In the genomic region with DNA sequence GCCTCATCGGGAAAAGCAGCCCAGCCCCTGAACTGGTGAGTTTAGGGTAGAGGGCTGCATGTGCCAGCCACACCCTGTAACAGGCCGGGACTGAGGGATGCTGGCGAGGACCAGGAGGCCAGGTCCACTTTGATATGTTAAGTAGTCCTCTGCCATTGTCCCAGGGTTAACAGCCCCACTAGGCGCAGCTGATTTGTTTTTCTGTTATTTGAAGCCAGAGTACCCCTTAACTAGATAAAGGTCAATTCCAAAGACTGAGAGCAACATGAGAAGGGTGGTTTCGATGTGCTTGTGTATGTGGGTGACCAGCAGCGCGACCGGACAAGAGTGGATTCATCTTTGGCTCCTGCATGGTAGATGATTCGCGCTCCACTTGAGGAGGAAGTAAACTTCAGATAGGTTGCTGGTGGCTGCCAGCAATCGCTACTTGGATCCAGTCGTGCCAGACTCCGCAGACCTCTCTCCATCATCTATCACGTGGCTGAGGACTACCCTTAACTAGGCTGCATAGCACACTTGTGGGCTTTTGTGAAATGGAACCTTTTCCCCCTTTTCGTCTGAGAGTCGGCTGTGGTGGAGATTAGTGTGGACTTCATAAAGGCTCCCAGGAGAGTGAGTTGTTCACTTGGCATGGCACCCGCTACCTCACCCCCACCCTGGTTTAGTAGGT, we compare ENCODE assay signal across 8 mouse cellular contexts. TPM values are rescaled to one million over a fixed set of nuclear protein-coding genes. Genes with fewer than 3 reads are reported as not detected.
DNase-seq lines count a peak whose midpoint lies in the region; ATAC-seq and TF ChIP-seq lines count a peak whose summit lies in the region.

No protein-coding gene starts in this region.

- no peak overlapping the region for H3K27ac ChIP-seq in lung, embryonic 15.5 days
- no peak overlapping the region for H3K27ac ChIP-seq in intestine, postnatal 0 days (ENCODE audit: low read depth, low read length)
- H3K27ac ChIP-seq in stomach, embryonic 14.5 days (ENCODE audit: low read length) = no peak overlapping the region

- WGBS in lung, embryonic 15.5 days = 66% methylated on average over 17 of the region's 17 CpGs
- 67% methylated on average over 17 of the region's 17 CpGs for WGBS in intestine, postnatal 0 days
- WGBS in stomach, embryonic 14.5 days = 65% methylated on average over 17 of the region's 17 CpGs

- no peaks in the 10 kb centered on the region for H3K27me3 ChIP-seq in lung, embryonic 15.5 days
- no peaks in the 10 kb centered on the region for H3K27me3 ChIP-seq in intestine, postnatal 0 days (replicated peaks; ENCODE audit: control insufficient read depth, insufficient read depth, low read length)
- H3K27me3 ChIP-seq in stomach, embryonic 14.5 days (ENCODE audit: control insufficient read depth, insufficient read depth, low read length) = no peaks in the 10 kb centered on the region

- H3K9ac ChIP-seq in lung, embryonic 15.5 days = peak overlapping the region; percentile 18; the same call in 1 of the 2 replicates
- H3K9ac ChIP-seq in intestine, postnatal 0 days (ENCODE audit: low read depth, low read length) = peak overlapping the region; percentile 28; the same call in 1 of the 2 replicates
- no peak overlapping the region for H3K9ac ChIP-seq in stomach, embryonic 14.5 days (replicated peaks; ENCODE audit: low read depth, low read length)

- H3K36me3 ChIP-seq in lung, embryonic 15.5 days = peaks cover 3% of the 10 kb centered on the region; the same call in 1 of the 2 replicates
- 0 out of 2 replicates have a peak, but pooled peaks cover 6% of the 10 kb centered on the region for H3K36me3 ChIP-seq in intestine, postnatal 0 days (ENCODE audit: control insufficient read depth, insufficient read depth)
- no peaks in the 10 kb centered on the region for H3K36me3 ChIP-seq in stomach, embryonic 14.5 days (ENCODE audit: control insufficient read depth, insufficient read depth, low read length)

- intact Hi-C loops in gastrocnemius, postnatal 36 days (cut with DNase I) = loop anchor here (10.0 kb wide), 2 partner anchors 123 to 313 kb away; no protein-coding TSS in a partner anchor

- peak; percentile 31 for ATAC-seq in lung, embryonic 15.5 days (ENCODE audit: borderline replicate concordance, extremely low read depth, low FRiP score, low TSS enrichment)
- peak; percentile 3; the same call in 1 of the 2 replicates for ATAC-seq in intestine, postnatal 0 days
- peak; percentile 5 for ATAC-seq in stomach, embryonic 14.5 days (ENCODE audit: insufficient number of reproducible peaks, insufficient read depth, low FRiP score, low read depth)

- peak overlapping the region; percentile 67 for H3K4me2 ChIP-seq in lung, embryonic 15.5 days
- H3K4me2 ChIP-seq in intestine, postnatal 0 days (replicated peaks; ENCODE audit: low read depth) = peak overlapping the region; percentile 67
- peak overlapping the region; percentile 66; the same call in 1 of the 2 replicates for H3K4me2 ChIP-seq in stomach, embryonic 14.5 days (replicated peaks; ENCODE audit: low read depth, low read length)

- peaks cover 37% of the 10 kb centered on the region for H3K4me1 ChIP-seq in lung, embryonic 15.5 days
- H3K4me1 ChIP-seq in intestine, postnatal 0 days (replicated peaks; ENCODE audit: control insufficient read depth, insufficient read depth, low read length) = peaks cover 5% of the 10 kb centered on the region; the same call in 1 of the 2 replicates
- peaks cover 28% of the 10 kb centered on the region for H3K4me1 ChIP-seq in stomach, embryonic 14.5 days (ENCODE audit: control insufficient read depth, insufficient read depth, low read length)

- no peaks in the 10 kb centered on the region for H3K9me3 ChIP-seq in lung, embryonic 15.5 days
- no peaks in the 10 kb centered on the region for H3K9me3 ChIP-seq in intestine, postnatal 0 days (ENCODE audit: control insufficient read depth)
- no peaks in the 10 kb centered on the region for H3K9me3 ChIP-seq in stomach, embryonic 14.5 days (ENCODE audit: control insufficient read depth, low read depth, low read length)

- peak overlapping the region; percentile 76 for H3K4me3 ChIP-seq in lung, embryonic 15.5 days
- no peak overlapping the region for H3K4me3 ChIP-seq in intestine, postnatal 0 days (ENCODE audit: low read depth, low read length)
- peak overlapping the region; percentile 77 for H3K4me3 ChIP-seq in stomach, embryonic 14.5 days (ENCODE audit: low read depth, low read length)

- DNase-seq in cerebellum, adult 11-12 months = peak; percentile 16
- no peak for DNase-seq in cerebellum, adult 11 months
- DNase-seq in lung, postnatal 4 days = no peak
- DNase-seq in gastrocnemius, postnatal 36 days = no peak
- no peak for DNase-seq in spleen, postnatal 36 days (ENCODE audit: low spot score in 2 of 2)

- TF ChIP-seq CTCF in intestine, postnatal 0 days (IDR thresholded peaks at IDR 0.05; ENCODE audit: low read depth) = no peak

RNA-seq across cellular contexts. Expression of gene Slc13a4, which starts 56.0 kb away (rescaled TPM):
- 0.14 and 0.29 TPM in 2 replicates for polyA plus RNA-seq in lung, embryonic 15.5 days (2015; fragmentation: Nextera tagmentation; extraction: Ambion mirVana)
- 0.72 and 0.76 TPM in 2 replicates for polyA plus RNA-seq in intestine, postnatal 0 days (2015; fragmentation: Nextera tagmentation; extraction: Ambion mirVana)
- polyA plus RNA-seq in stomach, embryonic 14.5 days (2014; fragmentation: Nextera tagmentation; extraction: Ambion mirVana) = 0.29 and 0.39 TPM in 2 replicates
- total RNA-seq in gastrocnemius, postnatal 36 days (2021) = under 1 TPM in 1 of 2 experiments, not detected in 1; 0.18 TPM
